Mouse (Mus musculus): ENCODE measurements around the gene Higd1a. TPM values are rescaled to one million over a fixed set of nuclear protein-coding genes. Genes with fewer than 3 reads are reported as not detected.

Higd1a gene
- 96.2 and 102 TPM in 2 replicates for polyA plus RNA-seq (2015; fragmentation: Nextera tagmentation; extraction: Ambion mirVana)

GRCm38 (mm10) chr9:121858153-121858488, at the start of gene Higd1a:
TSS of gene Higd1a (minus strand) at chr9:121858362.
- WGBS (ENCODE audit: insufficient replicate concordance): 3% methylated on average over 6 of the region's 6 CpGs
- no peaks in the 10 kb centered on the region for H3K27me3 ChIP-seq
- no peaks in the 10 kb centered on the region; the same call in 1 of the 2 replicates for H3K36me3 ChIP-seq (replicated peaks)
- H3K27ac ChIP-seq (replicated peaks): peak within 1 kb of the TSS; percentile 93
- H3K4me3 ChIP-seq (replicated peaks): peak within 1 kb of the TSS; percentile 90
- no peaks in the 10 kb centered on the region for H3K9me3 ChIP-seq (replicated peaks)
- ATAC-seq (ENCODE audit: insufficient read depth): peak; percentile 4; the same call in 1 of the 2 replicates
- H3K4me2 ChIP-seq: peak within 1 kb of the TSS; percentile 91
- H3K4me1 ChIP-seq (replicated peaks): peaks cover 48% of the 10 kb centered on the region
- H3K9ac ChIP-seq: peak within 1 kb of the TSS; percentile 94

DNA sequence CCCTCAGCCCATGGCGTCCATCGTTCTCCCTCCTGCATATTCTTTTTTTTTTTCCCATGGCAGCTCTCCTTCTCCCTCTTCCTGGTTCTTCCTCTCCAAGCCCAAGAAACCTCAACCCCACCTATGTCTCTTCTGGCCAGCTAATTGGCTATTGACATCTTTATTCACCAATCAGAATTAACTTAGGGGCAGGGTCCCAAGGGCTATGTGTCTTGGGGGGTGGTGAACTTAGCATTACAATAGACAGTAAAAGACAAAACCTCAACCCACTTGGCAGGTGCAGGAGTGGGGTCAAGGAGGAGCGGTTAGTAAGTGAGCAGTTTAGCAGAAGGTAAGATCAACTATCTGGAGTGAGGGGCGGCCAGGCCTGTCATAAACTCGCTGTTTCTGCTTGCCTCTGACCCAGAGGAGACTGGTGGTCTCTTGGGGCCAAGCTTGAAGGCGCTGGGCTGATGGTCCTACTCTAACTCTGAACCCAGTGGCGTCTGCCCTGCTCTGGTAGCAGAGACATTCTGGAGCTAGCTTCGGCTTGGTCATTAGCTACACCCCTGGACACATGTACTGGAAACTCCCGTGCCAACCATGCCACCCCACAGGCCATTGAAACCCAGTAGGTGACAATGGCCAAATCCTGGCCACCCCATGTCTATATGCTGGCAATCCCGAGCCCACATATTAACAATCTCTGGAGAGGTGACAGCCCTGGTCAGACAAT, 49.4 kb upstream of the Higd1a start:
- WGBS (ENCODE audit: insufficient replicate concordance): 60% methylated on average over 10 of the region's 10 CpGs
- Histone ChIP-seq H3K9me3 (replicated peaks) (no peaks in the 10 kb centered on the region), H3K36me3 (replicated peaks) (no peaks in the 10 kb centered on the region), H3K27me3 (no peaks in the 10 kb centered on the region), H3K9ac (no peak overlapping the region), H3K27ac (replicated peaks) (no peak overlapping the region), H3K4me3 (replicated peaks) (no peak overlapping the region), H3K4me2 (no peak overlapping the region), H3K4me1 (replicated peaks) (peaks cover 3% of the 10 kb centered on the region; the same call in 1 of the 2 replicates)
- no peak for ATAC-seq (ENCODE audit: insufficient read depth)

- H3K27ac ChIP-seq (replicated peaks): no peak overlapping the region
Measured at GRCm38 (mm10) chr9:121906456-121906855, 48.3 kb upstream of the Higd1a start.

GRCm38 (mm10) chr9:121905556-121906185, 47.5 kb upstream of the Higd1a start:
- WGBS (ENCODE audit: insufficient replicate concordance): 57% methylated on average over 4 of the region's 4 CpGs
- H3K4me3 ChIP-seq (replicated peaks): no peak overlapping the region
- no peak overlapping the region for H3K9ac ChIP-seq
- H3K4me1 ChIP-seq (replicated peaks): peaks cover 9% of the 10 kb centered on the region; the same call in 1 of the 2 replicates
- peak; percentile 33; the same call in 1 of the 2 replicates for ATAC-seq (ENCODE audit: insufficient read depth)
- H3K27me3 ChIP-seq: no peaks in the 10 kb centered on the region
- no peaks in the 10 kb centered on the region for H3K36me3 ChIP-seq (replicated peaks)
- H3K27ac ChIP-seq (replicated peaks): peak overlapping the region; percentile 51
- no peak overlapping the region for H3K4me2 ChIP-seq
- no peaks in the 10 kb centered on the region for H3K9me3 ChIP-seq (replicated peaks)

More at GRCm38 (mm10) chr9:121906456-121906855, 48.3 kb upstream of the Higd1a start:
- H3K4me1 ChIP-seq (replicated peaks): peaks cover 9% of the 10 kb centered on the region; the same call in 1 of the 2 replicates
- H3K4me2 ChIP-seq: no peak overlapping the region
- H3K9me3 ChIP-seq (replicated peaks): no peaks in the 10 kb centered on the region
- no peak overlapping the region for H3K4me3 ChIP-seq (replicated peaks)
- H3K27me3 ChIP-seq: no peaks in the 10 kb centered on the region
- ATAC-seq (ENCODE audit: insufficient read depth): no peak
- H3K36me3 ChIP-seq (replicated peaks): no peaks in the 10 kb centered on the region
- no peak overlapping the region for H3K9ac ChIP-seq
- 56% methylated on average over 5 of the region's 5 CpGs for WGBS (ENCODE audit: insufficient replicate concordance)

DNA sequence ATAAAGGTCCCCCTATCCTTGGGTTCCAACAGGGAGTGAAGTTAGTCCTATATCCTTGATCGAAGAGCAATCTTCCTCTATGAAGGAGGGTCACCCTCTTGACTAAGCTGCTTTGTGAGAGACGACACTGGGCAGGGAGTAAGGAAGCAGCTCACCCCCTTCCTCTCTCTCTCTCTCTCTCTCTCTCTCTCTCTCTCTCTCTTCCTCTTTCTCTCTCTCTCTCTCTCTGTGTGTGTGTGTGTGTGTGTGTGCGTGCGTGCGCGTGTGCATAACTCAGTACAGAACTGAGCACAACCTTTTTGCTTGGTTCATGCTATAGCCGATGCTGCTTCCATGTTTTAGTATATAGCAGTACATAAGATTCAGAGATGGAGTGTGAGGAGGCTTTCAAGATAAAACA, 46.8 kb upstream of the Higd1a start:
- Histone ChIP-seq H3K27me3 (no peaks in the 10 kb centered on the region), H3K9ac (no peak overlapping the region), H3K9me3 (replicated peaks) (no peaks in the 10 kb centered on the region), H3K4me1 (replicated peaks) (peaks cover 9% of the 10 kb centered on the region; the same call in 1 of the 2 replicates), H3K4me3 (replicated peaks) (no peak overlapping the region), H3K36me3 (replicated peaks) (no peaks in the 10 kb centered on the region), H3K27ac (replicated peaks) (no peak overlapping the region), H3K4me2 (no peak overlapping the region)
- ATAC-seq (ENCODE audit: insufficient read depth): no peak
- WGBS (ENCODE audit: insufficient replicate concordance): 75% methylated on average over 7 of the region's 7 CpGs

- Histone ChIP-seq H3K4me1 (replicated peaks) (peaks cover 9% of the 10 kb centered on the region; the same call in 1 of the 2 replicates), H3K4me3 (replicated peaks) (no peak overlapping the region), H3K27ac (replicated peaks) (no peak overlapping the region), H3K4me2 (no peak overlapping the region), H3K27me3 (no peaks in the 10 kb centered on the region), H3K9me3 (replicated peaks) (no peaks in the 10 kb centered on the region), H3K9ac (no peak overlapping the region), H3K36me3 (replicated peaks) (no peaks in the 10 kb centered on the region)
- 53% methylated on average over 4 of the region's 4 CpGs for WGBS (ENCODE audit: insufficient replicate concordance)
- no peak for ATAC-seq (ENCODE audit: insufficient read depth)
Measured at GRCm38 (mm10) chr9:121904319-121904718, 46.2 kb upstream of the Higd1a start.

DNA sequence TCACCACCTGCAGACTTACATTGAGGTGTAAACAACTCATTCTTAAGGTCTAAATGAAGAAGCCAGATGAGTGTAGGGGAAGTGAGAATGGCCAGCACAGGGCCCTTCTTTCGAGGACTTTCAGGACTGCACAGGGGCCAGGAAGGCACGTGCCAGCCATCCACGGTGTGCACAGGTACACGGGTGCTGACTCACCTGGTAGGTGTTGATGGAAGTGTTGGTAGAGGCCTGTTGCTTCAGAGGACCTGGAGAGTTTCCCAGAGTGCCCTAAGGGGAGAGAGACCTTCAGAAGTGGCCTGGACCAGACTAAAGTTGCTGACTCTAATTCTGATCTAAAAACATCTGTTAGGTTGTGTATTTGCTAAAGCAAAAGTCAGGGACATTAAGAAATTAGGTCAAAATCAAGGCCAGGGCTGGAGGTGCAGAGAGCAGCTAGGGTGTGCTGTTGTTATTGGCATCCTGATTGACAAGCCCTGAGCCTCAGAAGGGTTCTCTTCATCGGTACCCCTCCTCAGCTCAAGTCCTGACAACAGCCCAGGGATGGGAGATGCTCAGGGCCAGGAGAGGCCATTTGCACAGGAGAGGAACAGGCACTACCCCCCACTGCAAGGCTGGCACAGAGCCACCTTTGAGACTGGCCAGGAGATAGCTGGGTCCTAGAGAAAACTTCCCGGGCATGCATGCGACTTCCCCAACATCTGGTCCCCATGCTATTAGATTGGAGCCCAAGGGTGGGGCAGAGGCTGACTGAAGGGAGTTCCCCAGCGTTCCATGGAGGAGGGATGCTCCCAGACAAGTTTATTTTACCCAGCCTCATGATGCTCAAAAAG, 45.5 kb upstream of the Higd1a start:
- no peak overlapping the region for H3K4me2 ChIP-seq
- no peaks in the 10 kb centered on the region for H3K36me3 ChIP-seq (replicated peaks)
- H3K9me3 ChIP-seq (replicated peaks): no peaks in the 10 kb centered on the region
- H3K9ac ChIP-seq: no peak overlapping the region
- WGBS (ENCODE audit: insufficient replicate concordance): 62% methylated on average over 8 of the region's 8 CpGs
- H3K4me1 ChIP-seq (replicated peaks): peaks cover 9% of the 10 kb centered on the region; the same call in 1 of the 2 replicates
- no peak overlapping the region for H3K27ac ChIP-seq (replicated peaks)
- H3K4me3 ChIP-seq (replicated peaks): no peak overlapping the region
- no peaks in the 10 kb centered on the region for H3K27me3 ChIP-seq
- no peak for ATAC-seq (ENCODE audit: insufficient read depth)

GRCm38 (mm10) chr9:121901710-121902700, 43.8 kb upstream of the Higd1a start:
- Histone ChIP-seq H3K27me3 (no peaks in the 10 kb centered on the region), H3K9ac (no peak overlapping the region), H3K4me3 (replicated peaks) (no peak overlapping the region), H3K36me3 (replicated peaks) (no peaks in the 10 kb centered on the region), H3K9me3 (replicated peaks) (no peaks in the 10 kb centered on the region), H3K4me1 (replicated peaks) (peaks cover 9% of the 10 kb centered on the region; the same call in 1 of the 2 replicates), H3K27ac (replicated peaks) (0 out of 2 replicates have a peak overlapping the region, but pooled peaks have one; percentile 33), H3K4me2 (no peak overlapping the region)
- WGBS (ENCODE audit: insufficient replicate concordance): 48% methylated on average over 5 of the region's 5 CpGs
- ATAC-seq (ENCODE audit: insufficient read depth): peak; percentile 38; the same call in 1 of the 2 replicates

DNA sequence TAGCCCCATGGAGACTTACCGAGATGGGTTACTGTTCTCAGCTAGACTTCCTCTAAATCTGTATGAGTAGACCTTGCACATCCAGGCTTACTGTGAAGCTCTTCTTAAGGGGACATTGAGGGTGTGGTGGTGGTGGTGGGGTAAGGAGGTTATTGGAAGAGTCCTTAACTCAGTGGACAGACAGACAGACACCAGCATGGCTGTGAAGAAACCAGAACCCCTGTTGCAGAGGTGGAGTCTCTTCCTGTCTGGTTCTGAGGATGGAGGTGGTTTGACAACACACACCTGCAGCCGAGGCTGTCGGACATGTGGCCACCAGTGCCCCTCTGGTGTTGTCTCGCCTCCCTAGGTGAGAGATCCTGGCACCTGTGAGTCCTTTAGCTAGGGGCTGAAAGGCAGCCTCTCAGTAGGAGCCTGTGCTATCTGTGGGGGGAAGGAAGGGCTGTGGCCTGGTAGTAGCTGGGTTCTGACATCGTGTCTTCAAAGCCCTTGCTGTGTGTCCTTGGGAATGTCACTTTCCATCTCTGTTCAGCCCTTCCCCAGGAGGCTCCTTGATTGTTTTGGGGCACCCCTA, 42.2 kb upstream of the Higd1a start:
- H3K36me3 ChIP-seq (replicated peaks): no peaks in the 10 kb centered on the region
- no peak for ATAC-seq (ENCODE audit: insufficient read depth)
- H3K4me1 ChIP-seq (replicated peaks): peaks cover 9% of the 10 kb centered on the region; the same call in 1 of the 2 replicates
- H3K9ac ChIP-seq: no peak overlapping the region
- no peaks in the 10 kb centered on the region for H3K9me3 ChIP-seq (replicated peaks)
- no peak overlapping the region for H3K4me3 ChIP-seq (replicated peaks)
- H3K27me3 ChIP-seq: no peaks in the 10 kb centered on the region
- no peak overlapping the region for H3K27ac ChIP-seq (replicated peaks)
- 52% methylated on average over 5 of the region's 5 CpGs for WGBS (ENCODE audit: insufficient replicate concordance)
- no peak overlapping the region for H3K4me2 ChIP-seq

- 58% methylated on average over 6 of the region's 6 CpGs for WGBS (ENCODE audit: insufficient replicate concordance)
- Histone ChIP-seq H3K36me3 (replicated peaks) (no peaks in the 10 kb centered on the region), H3K4me2 (no peak overlapping the region), H3K27ac (replicated peaks) (no peak overlapping the region), H3K9me3 (replicated peaks) (no peaks in the 10 kb centered on the region), H3K27me3 (no peaks in the 10 kb centered on the region), H3K4me1 (replicated peaks) (peaks cover 6% of the 10 kb centered on the region; the same call in 1 of the 2 replicates), H3K4me3 (replicated peaks) (no peak overlapping the region), H3K9ac (no peak overlapping the region)
- no peak for ATAC-seq (ENCODE audit: insufficient read depth)
Measured at GRCm38 (mm10) chr9:121899306-121899705, 41.1 kb upstream of the Higd1a start.

Data from liver, embryonic 15.5 days (tissue).